Mouse (Mus musculus) ZHBTc4 (cell line): ENCODE results near the gene Lrp11.

Source experiments
- DNase-seq: peaks from one replicate; pipeline ENCODE4 v3.0.0-alpha.2; 2011; ENCODE audit warnings: low read depth, low spot score

Lrp11 gene

DNA sequence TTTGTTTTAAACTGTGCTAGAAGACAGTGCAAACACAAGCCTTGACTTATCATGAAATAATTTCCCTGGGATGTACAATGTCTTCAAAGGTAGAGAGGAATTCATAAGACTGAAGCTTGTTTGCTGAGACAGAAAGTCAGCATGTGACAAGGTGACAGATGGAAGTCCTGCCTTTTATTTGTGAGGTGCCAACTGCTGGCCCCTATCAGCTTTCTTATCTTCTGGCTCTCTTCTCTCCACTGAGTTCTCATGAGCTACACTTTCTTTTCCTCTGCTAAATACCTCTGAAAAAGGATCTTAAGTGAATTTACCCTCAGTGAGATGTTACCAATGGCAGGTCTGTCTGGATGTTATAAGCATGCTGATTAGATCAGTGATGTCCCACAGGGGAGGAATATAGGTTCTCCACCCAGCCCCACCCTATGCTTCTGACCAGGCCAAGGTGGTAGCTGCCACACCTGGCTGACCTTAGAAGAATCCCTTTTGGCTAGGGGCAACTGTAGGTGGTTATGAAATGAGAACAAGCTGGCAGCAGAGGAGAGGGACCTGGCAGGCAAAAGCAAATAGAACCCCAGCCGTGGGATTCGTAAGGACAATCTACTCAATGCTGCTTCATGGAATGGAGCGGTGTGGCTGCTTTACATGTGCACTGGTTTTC is 34.4 kb downstream of the Lrp11 start:
- DNase-seq: no peak

DNA sequence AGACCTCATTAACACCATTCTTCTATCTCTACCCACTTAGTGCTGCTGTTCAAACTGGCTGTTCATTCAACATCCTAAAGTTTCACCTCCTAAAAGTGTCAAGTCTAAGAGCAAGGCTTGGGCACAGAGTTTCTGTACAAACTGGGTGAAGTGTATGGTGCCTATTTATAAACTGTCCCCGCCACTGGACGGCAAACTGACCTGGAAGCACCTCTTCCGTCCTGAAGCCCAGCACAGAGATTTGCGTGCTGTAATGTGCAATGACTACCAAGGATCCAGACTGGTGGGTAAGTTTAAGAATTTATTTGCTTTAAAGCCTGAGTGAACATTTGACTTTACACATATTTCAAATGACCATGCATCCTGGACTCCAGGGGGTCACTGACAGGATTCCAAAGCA is 39.5 kb downstream of the Lrp11 start:
- no peak for DNase-seq

GRCm38 (mm10) chr10:7630286-7630685 is 40.7 kb downstream of the Lrp11 start:
- no peak for DNase-seq

- DNase-seq: no peak
Measured at GRCm38 (mm10) chr10:7630951-7631720, 41.5 kb downstream of the Lrp11 start.

GRCm38 (mm10) chr10:7640366-7640765 is 50.8 kb downstream of the Lrp11 start:
- DNase-seq: no peak

- DNase-seq: peak; percentile 69
Measured at GRCm38 (mm10) chr10:7645911-7646310, 56.3 kb downstream of the Lrp11 start.

DNA sequence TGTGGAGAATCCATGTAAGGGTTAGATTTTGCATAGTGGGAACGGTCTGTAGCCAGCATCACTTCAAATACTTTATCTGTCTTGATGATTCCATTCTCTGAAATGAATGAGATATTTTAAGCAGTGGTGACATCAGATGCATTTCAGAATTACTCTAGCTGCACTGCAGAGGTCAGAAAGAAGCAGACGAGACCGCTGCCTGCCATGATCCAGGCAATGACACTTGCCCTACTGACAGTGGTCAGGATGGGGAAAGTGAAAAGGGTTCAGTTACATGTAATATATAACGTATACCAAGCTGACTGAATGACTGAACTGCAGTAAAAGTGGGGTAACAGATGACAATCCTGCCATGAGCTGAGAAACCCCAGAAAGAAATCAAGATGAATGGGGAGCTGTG is 59.5 kb downstream of the Lrp11 start:
- DNase-seq: no peak

DNA sequence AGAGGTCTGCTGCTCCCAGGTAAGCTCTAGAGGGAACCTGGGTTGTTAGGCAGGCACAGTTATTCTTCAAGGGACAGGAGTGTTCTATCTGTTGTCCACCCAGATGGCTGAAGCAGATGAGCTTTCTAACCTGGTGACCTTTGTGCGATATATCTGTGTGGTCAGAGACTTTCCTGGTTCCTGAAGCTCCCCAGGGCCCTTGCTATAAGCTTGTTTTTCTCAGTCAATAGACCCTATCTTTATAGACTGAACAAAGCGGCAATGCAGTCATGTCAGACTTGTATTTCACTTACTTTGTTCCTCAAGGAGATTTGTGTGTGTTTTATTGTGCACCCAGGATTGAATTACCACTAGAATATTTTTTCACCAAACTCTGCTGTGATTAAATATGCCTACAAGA is 61.5 kb downstream of the Lrp11 start:
- no peak for DNase-seq

GRCm38 (mm10) chr10:7662471-7663141 is 73.0 kb downstream of the Lrp11 start:
- peak; percentile 87 for DNase-seq

DNA sequence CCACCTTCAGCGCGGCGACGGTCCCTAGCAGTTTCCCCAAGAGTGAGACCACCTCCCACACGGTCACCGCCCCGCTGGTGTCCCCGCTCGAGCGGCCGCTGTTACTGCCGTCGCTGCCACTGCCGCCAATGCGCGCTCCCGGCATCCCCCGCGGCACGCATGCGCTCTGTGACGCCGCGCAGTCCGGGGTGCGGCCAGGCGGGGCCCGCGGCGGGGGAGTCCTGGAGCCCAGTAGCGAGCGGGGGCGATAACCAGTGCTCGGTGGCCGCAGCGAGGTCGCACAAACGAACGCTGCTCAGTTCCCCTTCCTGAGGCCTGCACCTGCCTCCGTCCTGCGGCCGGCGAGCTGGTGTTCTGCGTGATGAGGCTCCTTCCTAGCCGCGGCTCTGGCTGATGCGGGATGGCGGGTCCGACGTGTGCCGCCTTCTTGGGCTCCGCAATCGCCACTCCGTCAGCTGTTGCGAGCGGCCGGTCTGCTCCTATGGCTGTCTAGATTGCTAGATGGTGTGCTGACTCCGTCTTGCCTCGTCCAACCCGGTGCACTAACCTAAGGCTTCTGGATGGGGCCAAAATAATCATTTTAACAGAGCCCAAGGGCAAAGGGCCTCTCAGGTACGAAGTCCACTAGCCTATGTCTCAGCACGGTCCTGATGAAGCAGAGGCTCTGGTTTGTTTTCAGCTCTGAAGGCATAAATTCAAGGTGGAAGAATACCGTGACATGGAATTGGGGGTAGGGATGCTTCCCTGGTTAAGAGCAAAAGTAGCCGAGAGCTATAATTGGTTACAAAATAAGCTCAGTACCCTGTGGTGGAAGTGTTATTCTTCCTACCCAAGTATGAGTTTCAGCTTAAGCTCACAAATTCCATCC is 73.8 kb downstream of the Lrp11 start:
- DNase-seq: peak; percentile 93

DNA sequence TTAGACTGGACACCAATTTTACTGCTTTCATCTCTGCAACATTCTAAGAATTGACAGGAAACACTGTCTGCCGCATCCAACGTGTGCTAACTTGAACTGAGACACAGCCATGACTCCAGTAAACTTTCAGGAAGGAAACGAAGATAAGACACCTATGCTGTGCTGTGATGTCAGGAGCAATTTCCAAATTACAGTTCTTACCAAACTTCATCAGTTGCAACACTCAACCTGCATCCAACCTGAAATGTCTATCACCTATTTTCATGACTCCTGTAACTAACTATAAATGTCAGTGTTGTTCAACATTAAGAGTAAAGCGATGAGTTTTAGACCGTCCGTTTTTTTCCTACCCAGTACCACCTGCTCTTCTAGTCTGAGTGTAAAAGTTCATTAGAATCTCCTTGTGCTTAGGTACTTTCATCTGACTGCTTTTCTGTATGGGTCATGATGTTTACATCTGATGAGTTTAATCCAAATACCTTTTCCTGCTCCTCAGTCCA is 74.5 kb downstream of the Lrp11 start:
- DNase-seq: no peak

- DNase-seq: no peak
Measured at GRCm38 (mm10) chr10:7664889-7665288, 75.3 kb downstream of the Lrp11 start.

DNA sequence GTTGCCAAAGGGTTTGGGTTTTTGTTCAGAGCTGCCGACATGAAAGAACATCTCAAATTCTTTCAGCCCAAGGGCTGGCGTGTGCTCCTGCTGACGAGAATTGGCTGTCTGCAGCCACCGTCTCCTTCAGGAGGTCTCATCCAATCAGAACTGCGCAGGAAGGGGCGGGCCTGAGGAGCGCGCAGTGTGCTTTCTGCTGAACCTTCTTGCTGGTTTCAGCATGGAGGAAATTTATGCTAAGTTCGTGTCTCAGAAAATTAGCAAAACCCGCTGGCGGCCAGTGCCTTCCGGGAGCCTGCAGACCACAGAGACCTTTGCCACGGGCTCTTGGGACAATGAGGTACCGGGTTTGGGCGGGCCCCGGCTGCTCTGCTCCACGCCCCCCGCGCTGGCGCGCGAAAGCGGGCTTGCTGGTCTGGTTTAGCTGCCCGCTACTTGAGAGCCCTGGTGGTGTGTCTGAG is 77.8 kb downstream of the Lrp11 start, which contains the start of gene Nup43:
Gene Nup43, plus strand, starts transcription at position 162 of the 461 bp plus-strand sequence.
- peak; percentile 96 for DNase-seq

DNA sequence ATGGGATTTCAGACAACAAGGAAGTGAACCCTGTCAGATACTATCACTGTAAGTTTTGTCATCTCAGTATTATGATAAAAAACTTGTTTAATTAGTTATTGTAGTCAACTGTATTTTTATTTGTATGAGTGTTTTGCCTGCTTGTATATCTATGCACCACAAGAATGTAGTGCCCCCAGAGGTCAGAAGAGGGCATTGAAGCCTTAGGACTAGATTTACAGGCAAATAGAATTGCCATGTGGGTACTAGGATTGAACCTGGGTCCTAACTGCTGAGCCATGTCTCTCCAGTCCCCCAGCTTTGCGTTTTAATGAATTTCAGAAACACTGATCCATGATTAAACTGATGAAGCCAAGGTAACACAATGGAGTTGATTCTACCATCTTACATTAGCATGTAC is 84.1 kb downstream of the Lrp11 start:
- DNase-seq: peak; percentile 75
